Mouse (Mus musculus) lung, adult 2 months (tissue): ENCODE results near the gene Nop2.

Experiments used
- CTCF ChIP-seq: fragments of 200-500 bp; IDR thresholded peaks from 2 replicates; pipeline ENCODE4 v1.5.1; 2011; ENCODE audit warnings: mild to moderate bottlenecking, low read length, control low read depth; ENCODE audit not compliant: insufficient read depth
- POLR2A ChIP-seq: fragments of 200-500 bp; IDR thresholded peaks from 2 replicates; pipeline ENCODE4 v1.6.1; 2011; ENCODE audit warnings: low read depth, mild to moderate bottlenecking, control low read depth, low read length, borderline replicate concordance; ENCODE audit errors: extremely low read depth

- no peak for TF ChIP-seq CTCF
- no peak for TF ChIP-seq POLR2A
Observed at GRCm38 (mm10) chr6:125152212-125153017, 20.7 kb downstream of the Nop2 start.
